Mouse (Mus musculus): ENCODE data around the gene Ampd1. TPM values are rescaled to one million over a fixed set of nuclear protein-coding genes. Genes with fewer than 3 reads are reported as not detected.

Gene Ampd1
- polyA plus RNA-seq (2014; fragmentation: Nextera tagmentation; extraction: Ambion mirVana) = not detected in 2 replicates

GRCm38 (mm10) chr3:103073771-103074170 is at the start of gene Ampd1:
Gene Ampd1, plus strand, starts transcription at chr3:103074014.
- no peak within 1 kb of the TSS for H3K27ac ChIP-seq (ENCODE audit: low read depth, low read length)
- no peaks in the 10 kb centered on the region for H3K4me1 ChIP-seq (ENCODE audit: control insufficient read depth, insufficient read depth, low read length)
- no peak for ATAC-seq (ENCODE audit: low FRiP score, low TSS enrichment)
- no peaks in the 10 kb centered on the region for H3K27me3 ChIP-seq (ENCODE audit: control insufficient read depth, insufficient read depth, low read length)
- H3K9ac ChIP-seq (ENCODE audit: low read depth, low read length) = no peak within 1 kb of the TSS
- H3K36me3 ChIP-seq (ENCODE audit: control insufficient read depth, insufficient read depth, low read length) = peaks cover 4% of the 10 kb centered on the region
- 58% methylated on average over 5 of the region's 5 CpGs for WGBS
- 0 out of 2 replicates have a peak, but pooled peaks cover 4% of the 10 kb centered on the region for H3K9me3 ChIP-seq (ENCODE audit: control insufficient read depth, low read length)
- H3K4me2 ChIP-seq (replicated peaks; ENCODE audit: low read depth, low read length) = no peak within 1 kb of the TSS
- H3K4me3 ChIP-seq (ENCODE audit: low read length) = no peak within 1 kb of the TSS

DNA sequence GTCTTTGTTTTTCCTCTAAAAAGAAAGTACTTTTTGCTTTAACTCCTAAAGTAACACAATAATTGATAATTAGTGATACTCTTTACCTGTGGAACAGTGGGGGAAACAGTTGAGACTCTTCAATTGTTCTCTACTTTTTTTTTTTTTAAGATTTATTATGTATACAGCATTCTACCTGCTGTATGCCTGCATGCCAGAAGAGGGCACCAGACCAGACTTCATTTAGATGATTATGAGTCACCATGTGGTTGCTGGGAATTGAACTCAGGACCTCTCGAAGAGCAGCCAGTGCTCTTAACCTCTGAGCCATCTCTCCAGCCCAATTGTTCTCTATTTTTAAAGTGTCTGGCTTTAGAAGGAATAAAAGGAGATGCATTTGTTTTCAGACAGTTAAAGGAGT is 47.6 kb upstream of the Ampd1 start:
- no peak overlapping the region for H3K9ac ChIP-seq (ENCODE audit: low read depth, low read length)
- whole genome bisulfite sequencing = 90% methylated on average over 1 of the region's 1 CpGs
- H3K9me3 ChIP-seq (ENCODE audit: control insufficient read depth, low read length) = no peaks in the 10 kb centered on the region

GRCm38 (mm10) chr3:103040285-103040684 is 33.5 kb upstream of the Ampd1 start:
- H3K4me2 ChIP-seq (replicated peaks; ENCODE audit: low read depth, low read length) = no peak overlapping the region
- H3K36me3 ChIP-seq (ENCODE audit: control insufficient read depth, insufficient read depth, low read length) = peaks cover 69% of the 10 kb centered on the region
- H3K4me1 ChIP-seq (ENCODE audit: control insufficient read depth, insufficient read depth, low read length) = no peaks in the 10 kb centered on the region
- no peak overlapping the region for H3K27ac ChIP-seq (ENCODE audit: low read depth, low read length)
- no peak overlapping the region for H3K9ac ChIP-seq (ENCODE audit: low read depth, low read length)
- no peaks in the 10 kb centered on the region for H3K27me3 ChIP-seq (ENCODE audit: control insufficient read depth, insufficient read depth, low read length)
- 93% methylated on average over 6 of the region's 6 CpGs for WGBS
- no peaks in the 10 kb centered on the region for H3K9me3 ChIP-seq (ENCODE audit: control insufficient read depth, low read length)
- H3K4me3 ChIP-seq (ENCODE audit: low read length) = no peak overlapping the region
- ATAC-seq (ENCODE audit: low FRiP score, low TSS enrichment) = no peak

More for the DNA sequence above, 47.6 kb upstream of the Ampd1 start:
- Histone ChIP-seq H3K4me3 (ENCODE audit: low read length) (no peak overlapping the region), H3K4me2 (replicated peaks; ENCODE audit: low read depth, low read length) (no peak overlapping the region), H3K36me3 (ENCODE audit: control insufficient read depth, insufficient read depth, low read length) (peaks cover 29% of the 10 kb centered on the region), H3K27me3 (ENCODE audit: control insufficient read depth, insufficient read depth, low read length) (no peaks in the 10 kb centered on the region), H3K27ac (ENCODE audit: low read depth, low read length) (no peak overlapping the region), H3K4me1 (ENCODE audit: control insufficient read depth, insufficient read depth, low read length) (peaks cover 11% of the 10 kb centered on the region; the same call in 1 of the 2 replicates)
- no peak for ATAC-seq (ENCODE audit: low FRiP score, low TSS enrichment)

DNA sequence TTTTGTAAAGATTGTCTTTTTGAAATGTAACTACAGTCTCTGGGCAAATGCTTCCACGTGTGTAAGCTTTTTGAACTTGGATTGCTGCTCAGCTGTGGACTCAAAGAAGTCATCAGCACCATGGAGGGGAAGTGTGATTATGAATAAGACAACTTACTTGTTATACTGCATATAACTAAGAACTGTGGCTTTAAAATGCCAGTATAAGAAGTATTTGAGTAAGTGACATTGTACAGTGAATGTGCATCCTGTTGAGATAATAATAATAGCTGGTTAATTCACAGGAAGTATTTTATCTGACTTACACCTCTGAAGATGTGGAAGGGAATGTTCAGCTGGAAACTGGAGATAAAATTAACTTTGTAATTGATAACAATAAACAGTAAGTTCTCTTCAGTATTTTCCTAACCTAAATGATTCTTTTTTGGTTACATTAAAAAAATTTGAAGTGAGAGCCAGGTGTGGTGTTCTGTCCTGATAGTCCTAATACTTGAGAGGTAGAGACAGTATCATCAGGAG is 32.9 kb upstream of the Ampd1 start:
- no peaks in the 10 kb centered on the region for H3K4me1 ChIP-seq (ENCODE audit: control insufficient read depth, insufficient read depth, low read length)
- no peak overlapping the region for H3K9ac ChIP-seq (ENCODE audit: low read depth, low read length)
- H3K4me3 ChIP-seq (ENCODE audit: low read length) = no peak overlapping the region
- no peak for ATAC-seq (ENCODE audit: low FRiP score, low TSS enrichment)
- peaks cover 73% of the 10 kb centered on the region for H3K36me3 ChIP-seq (ENCODE audit: control insufficient read depth, insufficient read depth, low read length)
- WGBS = 88% methylated on average over 1 of the region's 1 CpGs
- no peaks in the 10 kb centered on the region for H3K27me3 ChIP-seq (ENCODE audit: control insufficient read depth, insufficient read depth, low read length)
- no peaks in the 10 kb centered on the region for H3K9me3 ChIP-seq (ENCODE audit: control insufficient read depth, low read length)
- no peak overlapping the region for H3K27ac ChIP-seq (ENCODE audit: low read depth, low read length)
- no peak overlapping the region for H3K4me2 ChIP-seq (replicated peaks; ENCODE audit: low read depth, low read length)

DNA sequence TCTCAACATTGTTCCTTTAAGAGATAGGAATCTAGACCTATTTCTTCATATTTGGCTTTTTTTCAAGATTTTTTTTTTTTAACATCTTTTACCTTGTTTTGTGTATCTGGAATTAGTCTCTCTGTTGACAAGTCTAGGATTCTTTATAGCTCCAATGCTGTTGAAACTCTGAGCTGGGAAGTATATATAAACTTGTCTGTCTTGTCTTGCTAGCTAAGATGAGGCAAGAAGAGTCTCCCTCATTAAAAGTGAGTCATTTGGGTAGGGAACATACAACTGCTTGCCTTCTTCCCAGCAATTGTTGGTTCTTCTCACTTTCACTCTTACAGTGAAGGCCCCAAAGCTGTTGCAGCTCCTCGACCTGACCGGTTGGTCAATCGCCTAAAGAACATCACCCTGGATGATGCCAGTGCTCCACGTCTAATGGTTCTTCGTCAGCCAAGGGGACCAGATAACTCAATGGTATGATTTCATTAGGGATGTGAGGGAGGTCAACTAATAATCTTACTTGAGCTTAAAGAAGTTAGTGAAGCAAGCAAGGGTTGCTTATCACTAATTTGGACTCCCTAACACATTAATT is 17.7 kb upstream of the Ampd1 start:
- no peak overlapping the region for H3K9ac ChIP-seq (ENCODE audit: low read depth, low read length)
- H3K36me3 ChIP-seq (ENCODE audit: control insufficient read depth, insufficient read depth, low read length) = peaks cover 70% of the 10 kb centered on the region
- no peak overlapping the region for H3K4me2 ChIP-seq (replicated peaks; ENCODE audit: low read depth, low read length)
- ATAC-seq (ENCODE audit: low FRiP score, low TSS enrichment) = no peak
- H3K9me3 ChIP-seq (ENCODE audit: control insufficient read depth, low read length) = no peaks in the 10 kb centered on the region
- no peak overlapping the region for H3K4me3 ChIP-seq (ENCODE audit: low read length)
- H3K27ac ChIP-seq (ENCODE audit: low read depth, low read length) = no peak overlapping the region
- H3K4me1 ChIP-seq (ENCODE audit: control insufficient read depth, insufficient read depth, low read length) = 0 out of 2 replicates have a peak, but pooled peaks cover 4% of the 10 kb centered on the region
- 93% methylated on average over 5 of the region's 5 CpGs for WGBS
- no peaks in the 10 kb centered on the region for H3K27me3 ChIP-seq (ENCODE audit: control insufficient read depth, insufficient read depth, low read length)

- peak overlapping the region; percentile 57 for H3K4me2 ChIP-seq (replicated peaks; ENCODE audit: low read depth, low read length)
- no peaks in the 10 kb centered on the region for H3K27me3 ChIP-seq (ENCODE audit: control insufficient read depth, insufficient read depth, low read length)
- H3K27ac ChIP-seq (ENCODE audit: low read depth, low read length) = 0 out of 2 replicates have a peak overlapping the region, but pooled peaks have one; percentile 47
- H3K9me3 ChIP-seq (ENCODE audit: control insufficient read depth, low read length) = no peaks in the 10 kb centered on the region
- ATAC-seq (ENCODE audit: low FRiP score, low TSS enrichment) = peak; percentile 47
- H3K4me3 ChIP-seq (ENCODE audit: low read length) = peak overlapping the region; percentile 91
- 3% methylated on average over 10 of the region's 10 CpGs for WGBS
- H3K4me1 ChIP-seq (ENCODE audit: control insufficient read depth, insufficient read depth, low read length) = 0 out of 2 replicates have a peak, but pooled peaks cover 4% of the 10 kb centered on the region
- peaks cover 68% of the 10 kb centered on the region for H3K36me3 ChIP-seq (ENCODE audit: control insufficient read depth, insufficient read depth, low read length)
- peak overlapping the region; percentile 93; the same call in 1 of the 2 replicates for H3K9ac ChIP-seq (ENCODE audit: low read depth, low read length)
Measured at GRCm38 (mm10) chr3:103057752-103058151, 16.1 kb upstream of the Ampd1 start.

GRCm38 (mm10) chr3:103058207-103059157 is 15.3 kb upstream of the Ampd1 start, which contains the start of gene Nras:
Gene Nras, plus strand, starts transcription at chr3:103058285.
- Histone ChIP-seq H3K27ac (ENCODE audit: low read depth, low read length) (peak within 1 kb of the TSS; percentile 96), H3K4me3 (ENCODE audit: low read length) (peak within 1 kb of the TSS; percentile 91), H3K9me3 (ENCODE audit: control insufficient read depth, low read length) (no peaks in the 10 kb centered on the region), H3K4me1 (ENCODE audit: control insufficient read depth, insufficient read depth, low read length) (0 out of 2 replicates have a peak, but pooled peaks cover 4% of the 10 kb centered on the region), H3K36me3 (ENCODE audit: control insufficient read depth, insufficient read depth, low read length) (peaks cover 68% of the 10 kb centered on the region), H3K4me2 (replicated peaks; ENCODE audit: low read depth, low read length) (peak within 1 kb of the TSS; percentile 57), H3K9ac (ENCODE audit: low read depth, low read length) (peak within 1 kb of the TSS; percentile 93), H3K27me3 (ENCODE audit: control insufficient read depth, insufficient read depth, low read length) (no peaks in the 10 kb centered on the region)
- 2% methylated on average over 46 of the region's 46 CpGs for WGBS
- ATAC-seq (ENCODE audit: low FRiP score, low TSS enrichment) = peak; percentile 99

DNA sequence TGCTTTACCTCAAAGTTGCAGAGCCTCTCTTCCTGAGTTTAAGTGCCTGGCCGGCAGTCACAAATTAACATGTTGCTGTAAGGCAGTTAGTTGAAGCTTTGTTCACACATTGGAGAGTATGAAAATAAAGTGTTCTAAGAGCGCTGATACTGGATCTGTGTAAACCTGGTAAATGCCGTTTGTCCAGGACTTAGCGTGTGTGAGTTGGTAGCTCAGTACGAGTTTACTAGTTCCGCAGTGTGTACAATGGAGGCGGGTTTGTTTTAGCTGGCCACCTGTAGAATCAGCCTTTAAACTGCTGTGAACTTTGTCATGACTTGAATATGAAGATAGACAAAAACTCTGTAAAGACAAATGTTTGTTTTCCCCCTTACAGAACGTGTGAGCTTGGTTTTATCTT is 6.9 kb upstream of the Ampd1 start:
- no peaks in the 10 kb centered on the region for H3K4me1 ChIP-seq (ENCODE audit: control insufficient read depth, insufficient read depth, low read length)
- WGBS = 91% methylated on average over 8 of the region's 8 CpGs
- H3K4me3 ChIP-seq (ENCODE audit: low read length) = no peak overlapping the region
- no peaks in the 10 kb centered on the region for H3K27me3 ChIP-seq (ENCODE audit: control insufficient read depth, insufficient read depth, low read length)
- ATAC-seq (ENCODE audit: low FRiP score, low TSS enrichment) = no peak
- peaks cover 63% of the 10 kb centered on the region for H3K36me3 ChIP-seq (ENCODE audit: control insufficient read depth, insufficient read depth, low read length)
- H3K27ac ChIP-seq (ENCODE audit: low read depth, low read length) = no peak overlapping the region
- H3K4me2 ChIP-seq (replicated peaks; ENCODE audit: low read depth, low read length) = no peak overlapping the region
- no peak overlapping the region for H3K9ac ChIP-seq (ENCODE audit: low read depth, low read length)
- 0 out of 2 replicates have a peak, but pooled peaks cover 4% of the 10 kb centered on the region for H3K9me3 ChIP-seq (ENCODE audit: control insufficient read depth, low read length)

Measured in kidney, embryonic 14.5 days (tissue).